Mouse (Mus musculus) MEL (cell line): ENCODE measurements around the gene Xpo1. TPM values are rescaled to one million over a fixed set of nuclear protein-coding genes. Genes with fewer than 3 reads are reported as not detected.

Source experiments
- DNase-seq: peaks from one replicate; pipeline ENCODE4 v3.0.0; 2011; ENCODE audit warnings: low read depth, low spot score
- H3K27ac ChIP-seq: 2 replicates; pipeline ENCODE4 v1.5.1; 2012; ENCODE audit warnings: low read depth, mild to moderate bottlenecking, control low read depth, low read length, moderate library complexity; ENCODE audit not compliant: control insufficient read depth
- H3K27me3 ChIP-seq, 2 experiments: fragments of 150-350 bp in 1 of 2; sonication (generic) in 1 of 2; 2 replicates each; pipeline ENCODE4 v1.6.1; 2012; ENCODE audit warnings: low read length in 2 of 2, mild to moderate bottlenecking in 2 of 2, improper control_type of control experiment in 1 of 2, moderate library complexity in 1 of 2; ENCODE audit not compliant: insufficient read depth in 2 of 2, control insufficient read depth in 1 of 2
- H3K36me3 ChIP-seq, 2 experiments: 2 replicates each; pipeline ENCODE4 v1.6.1; 2012 to 2014; ENCODE audit warnings: low read length in 2 of 2, improper control_type of control experiment in 1 of 2, inconsistent platforms in 1 of 2, mild to moderate bottlenecking in 1 of 2; ENCODE audit not compliant: insufficient read depth in 2 of 2, control insufficient read depth in 1 of 2
- H3K4me1 ChIP-seq, 2 experiments: fragments of 150-350 bp in 1 of 2; sonication (generic) in 1 of 2; 2 replicates each; pipeline ENCODE4 v1.6.1; 2012; ENCODE audit warnings: low read length in 2 of 2, improper control_type of control experiment in 1 of 2, mild to moderate bottlenecking in 1 of 2; ENCODE audit not compliant: insufficient read depth in 2 of 2, control insufficient read depth in 1 of 2
- H3K4me3 ChIP-seq, 2 experiments: fragments of 150-350 bp in 1 of 2; sonication (generic) in 1 of 2; 2 replicates each; pipeline ENCODE4 v1.5.1; 2012; ENCODE audit warnings: low read depth in 2 of 2, low read length in 2 of 2, mild to moderate bottlenecking in 2 of 2, moderate library complexity in 2 of 2, control low read depth in 1 of 2, improper control_type of control experiment in 1 of 2; ENCODE audit not compliant: control insufficient read depth in 1 of 2, insufficient read depth in 1 of 2
- H3K79me2 ChIP-seq: 2 replicates; pipeline ENCODE4 v1.6.1; 2012; ENCODE audit warnings: mild to moderate bottlenecking, low read length, moderate library complexity; ENCODE audit not compliant: control insufficient read depth, poor library complexity, insufficient read depth
- H3K9ac ChIP-seq: 2 replicates; pipeline ENCODE4 v1.6.1; 2012; ENCODE audit warnings: low read depth, mild to moderate bottlenecking, control low read depth, low read length, moderate library complexity; ENCODE audit not compliant: control insufficient read depth, poor library complexity, severe bottlenecking
- H3K9me3 ChIP-seq: fragments of 150-350 bp; sonication (generic); replicated peaks from 2 replicates; pipeline ENCODE4 v1.6.1; 2012; ENCODE audit warnings: mild to moderate bottlenecking, low read length, improper control_type of control experiment, moderate library complexity; ENCODE audit not compliant: insufficient read depth
- CHD1 ChIP-seq: IDR thresholded peaks from 2 replicates; pipeline ENCODE4 v1.6.1; 2012; ENCODE audit warnings: low read depth, mild to moderate bottlenecking, inconsistent platforms, low read length, improper control_type of control experiment
- E2F4 ChIP-seq: IDR thresholded peaks from 2 replicates; pipeline ENCODE4 v1.6.1; 2011; ENCODE audit warnings: low read depth, low read length, improper control_type of control experiment, borderline replicate concordance
- ELF1 ChIP-seq: IDR thresholded peaks from 2 replicates; pipeline ENCODE4 v1.6.1; 2014; ENCODE audit warnings: low read depth, mild to moderate bottlenecking, inconsistent platforms, low read length, improper control_type of control experiment, moderate library complexity
- EP300 ChIP-seq, 2 experiments: IDR thresholded peaks; 2 replicates each; pipeline ENCODE4 v1.6.1; 2011; ENCODE audit warnings: improper control_type of control experiment in 2 of 2, low read length in 2 of 2, low read depth in 1 of 2, mild to moderate bottlenecking in 1 of 2
- HCFC1 ChIP-seq: IDR thresholded peaks from 2 replicates; pipeline ENCODE4 v1.6.1; 2012; ENCODE audit warnings: low read depth, mild to moderate bottlenecking, inconsistent platforms, low read length, improper control_type of control experiment, moderate library complexity
- KAT2A ChIP-seq: conservative IDR thresholded peaks from 2 replicates; pipeline ENCODE4 v1.6.1; 2012; ENCODE audit warnings: low read depth, low read length, improper control_type of control experiment, inconsistent platforms
- MAFK ChIP-seq: IDR thresholded peaks from 2 replicates; pipeline ENCODE4 v1.6.1; 2011; ENCODE audit warnings: low read depth, mild to moderate bottlenecking, low read length, improper control_type of control experiment, borderline replicate concordance
- MAX ChIP-seq: IDR thresholded peaks from 2 replicates; pipeline ENCODE4 v1.6.1; 2011; ENCODE audit warnings: low read length, improper control_type of control experiment
- MAZ ChIP-seq: IDR thresholded peaks from 2 replicates; pipeline ENCODE4 v1.6.1; 2012; ENCODE audit warnings: low read depth, mild to moderate bottlenecking, inconsistent platforms, low read length, improper control_type of control experiment
- MXI1 ChIP-seq: IDR thresholded peaks from 2 replicates; pipeline ENCODE4 v1.6.1; 2011; ENCODE audit warnings: mild to moderate bottlenecking, low read depth, low read length, improper control_type of control experiment
- MYC ChIP-seq: IDR thresholded peaks from 2 replicates; pipeline ENCODE4 v1.6.1; 2011; ENCODE audit warnings: low read depth, mild to moderate bottlenecking, low read length, improper control_type of control experiment, moderate library complexity
- NELFE ChIP-seq: IDR thresholded peaks from 2 replicates; pipeline ENCODE4 v1.6.1; 2011; ENCODE audit warnings: low read depth, low read length, improper control_type of control experiment
- NRF1 ChIP-seq: IDR thresholded peaks from 2 replicates; pipeline ENCODE4 v1.6.1; 2014; ENCODE audit warnings: low read depth, mild to moderate bottlenecking, inconsistent platforms, low read length, improper control_type of control experiment, moderate library complexity; ENCODE audit not compliant: poor library complexity, insufficient read depth, severe bottlenecking
- SMC3 ChIP-seq: IDR thresholded peaks from 2 replicates; pipeline ENCODE4 v1.6.1; 2011; ENCODE audit warnings: low read depth, low read length, improper control_type of control experiment
- TAL1 ChIP-seq: IDR thresholded peaks from 2 replicates; pipeline ENCODE4 v1.6.1; 2012; ENCODE audit warnings: mild to moderate bottlenecking, inconsistent platforms, low read length, moderate library complexity, mixed read lengths
- USF2 ChIP-seq, 2 experiments: IDR thresholded peaks; 2 replicates each; pipeline ENCODE4 v1.6.1; 2011 to 2012; ENCODE audit warnings: improper control_type of control experiment in 2 of 2, low read length in 2 of 2, borderline replicate concordance in 1 of 2, inconsistent platforms in 1 of 2, low read depth in 1 of 2, mild to moderate bottlenecking in 1 of 2; ENCODE audit not compliant: insufficient read depth in 1 of 2
- ZC3H11A ChIP-seq: IDR thresholded peaks from 2 replicates; pipeline ENCODE4 v1.6.1; 2012; ENCODE audit warnings: low read depth, mild to moderate bottlenecking, inconsistent platforms, low read length, improper control_type of control experiment
- ZMIZ1 ChIP-seq: IDR thresholded peaks from 2 replicates; pipeline ENCODE4 v1.6.1; 2012; ENCODE audit warnings: low read depth, mild to moderate bottlenecking, inconsistent platforms, low read length, improper control_type of control experiment, moderate library complexity
- polyA plus RNA-seq, 2 experiments: library from polyadenylated mRNA; stranded (reverse) in 1 of 2; unstranded in 1 of 2; fragments of >175 nt in 1 of 2; fragments of >200 nt in 1 of 2; gene quantifications; 2 replicates each; pipeline versions ENCODE4 v1.2.1 to v1.2.4; 2012; ENCODE audit warnings: low replicate concordance in 2 of 2, low read depth in 1 of 2; ENCODE audit not compliant: insufficient read length in 2 of 2, insufficient read depth in 1 of 2, missing spikeins in 1 of 2
- total RNA-seq: library from RNA; depleted of rRNA; stranded (reverse); fragments of 300-350 nt; gene quantifications from 2 replicates; pipeline ENCODE4 v1.2.3, GENCODE M21; 2012

Gene Xpo1
- total and polyA plus RNA-seq, 3 experiments: 95.0 to 276 (median 119) TPM

DNA sequence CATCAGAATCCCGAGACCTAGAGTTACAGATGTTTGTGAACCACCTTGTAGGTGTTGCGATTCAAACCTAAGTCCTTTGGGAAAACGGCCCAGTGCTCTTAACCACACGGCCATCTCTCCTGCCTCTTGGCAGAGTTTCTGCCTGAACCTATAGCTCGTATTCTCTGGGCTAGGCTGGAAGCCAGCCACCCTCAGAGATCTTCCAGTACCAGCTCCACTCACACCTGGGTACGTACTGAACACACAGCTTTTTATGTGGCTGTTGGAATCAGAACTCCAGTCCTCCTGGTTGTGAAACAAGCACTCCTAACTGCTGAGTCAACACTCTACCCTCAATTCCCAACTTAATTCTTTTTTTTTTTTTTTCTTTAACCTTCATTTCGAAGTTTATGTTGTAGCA lies 46.1 kb upstream of the Xpo1 start:
- TF ChIP-seq MAFK (no peak), ZC3H11A (no peak), MYC (no peak), TAL1 (no peak), E2F4 (no peak), MAX (no peak), NRF1 (no peak), ZMIZ1 (no peak), EP300 (IDR thresholded peaks at IDR 0.05; ENCODE audit: low read depth in 1 of 2, low read length in 2 of 2) (no peak)
- Histone ChIP-seq H3K9me3 (no peaks in the 10 kb centered on the region), H3K27ac (no peak overlapping the region), H3K4me1 (no peaks in the 10 kb centered on the region), H3K27me3 (peaks cover 4 to 7% of the 10 kb centered on the region in 2 experiments), H3K79me2 (no peaks in the 10 kb centered on the region), H3K36me3 (no peaks in the 10 kb centered on the region), H3K9ac (no peak overlapping the region), H3K4me3 (no peak overlapping the region)
- DNase-seq: no peak

DNA sequence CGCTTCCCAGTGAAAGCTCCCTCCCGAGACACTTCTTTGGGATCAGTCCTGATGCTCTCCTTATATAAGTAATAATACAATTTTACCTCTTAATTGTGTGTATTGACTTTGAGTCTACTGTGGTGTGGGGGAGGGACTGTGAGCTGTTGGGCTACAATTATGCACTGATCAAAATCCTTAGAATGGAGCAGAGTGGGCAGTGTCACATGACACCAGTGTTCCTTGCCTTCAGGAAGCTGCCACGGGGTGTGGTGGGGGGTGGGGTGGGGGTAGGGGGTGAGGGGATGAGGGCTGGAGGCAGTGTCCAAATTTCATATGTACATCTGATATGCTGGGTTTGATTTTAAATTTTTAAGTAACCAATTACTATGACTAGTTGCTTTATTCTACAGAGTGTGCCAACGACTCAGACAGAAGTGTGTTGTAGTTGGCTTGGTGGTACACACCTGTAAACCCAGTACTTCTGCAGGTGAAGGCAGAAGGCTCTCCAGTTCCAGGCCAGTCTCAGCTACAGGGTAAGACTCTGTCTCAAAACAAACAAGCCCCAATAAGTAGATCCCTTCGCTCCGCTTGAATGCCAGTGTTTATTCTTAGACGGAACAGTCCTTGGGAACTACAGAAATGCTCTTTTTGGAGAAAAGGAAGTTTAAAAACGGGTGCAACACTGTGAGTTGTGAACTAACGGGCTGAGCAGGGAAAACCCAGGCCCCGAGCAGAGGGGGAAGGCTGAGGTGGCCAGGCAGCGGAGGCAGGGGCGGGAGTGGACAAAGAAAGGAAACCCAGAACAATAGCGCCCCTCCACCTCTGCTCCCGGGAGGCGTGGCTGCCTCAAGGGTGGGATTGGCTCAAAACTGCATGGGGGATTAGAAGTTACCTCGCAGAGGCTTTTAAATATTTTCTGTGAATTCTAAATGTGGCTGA lies 45.0 kb upstream of the Xpo1 start:
- Histone ChIP-seq H3K4me3 (no peak overlapping the region), H3K27ac (no peak overlapping the region), H3K9ac (no peak overlapping the region), H3K9me3 (no peaks in the 10 kb centered on the region), H3K4me1 (no peaks in the 10 kb centered on the region), H3K36me3 (no peaks in the 10 kb centered on the region), H3K79me2 (no peaks in the 10 kb centered on the region), H3K27me3 (peaks cover 4 to 5% of the 10 kb centered on the region in 2 experiments)
- no peak for DNase-seq
- TF ChIP-seq ZC3H11A (no peak), ELF1 (no peak), MAZ (no peak), ZMIZ1 (no peak), MXI1 (no peak), NELFE (no peak), TAL1 (no peak), SMC3 (no peak), HCFC1 (no peak), CHD1 (no peak), USF2 (IDR thresholded peaks at IDR 0.05; ENCODE audit: borderline replicate concordance in 1 of 2, insufficient read depth in 1 of 2, low read depth in 1 of 2, low read length in 2 of 2) (no peak), KAT2A (no peak)
